Mouse (Mus musculus): ENCODE data around the gene Zfr.

DNA sequence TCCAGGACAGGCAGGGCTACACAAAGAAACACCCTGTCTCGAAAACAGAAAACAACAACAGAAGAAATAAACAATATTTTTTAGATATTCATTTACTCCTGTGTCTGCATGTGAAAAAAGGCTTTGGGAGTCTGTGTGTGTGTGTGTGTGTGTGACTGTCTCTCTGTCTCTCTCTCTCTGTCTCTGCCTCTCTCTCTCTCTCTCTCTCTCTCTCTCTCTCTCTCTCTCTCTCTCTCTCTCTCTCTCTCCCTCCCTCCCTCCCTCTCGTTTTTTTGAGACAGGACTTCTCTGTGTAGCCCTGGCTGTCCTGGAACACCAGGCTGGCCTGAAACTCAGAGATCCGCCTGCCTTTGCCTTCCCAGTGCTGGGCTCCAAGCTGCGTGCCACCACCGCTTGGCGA, 78.3 kb downstream of the Zfr start:
- TF ChIP-seq TAL1 (IDR thresholded peaks at IDR 0.05; ENCODE audit: low read length) (no peak), GATA1 (IDR thresholded peaks at IDR 0.05; ENCODE audit: low read length) (no peak)

Data from erythroblast, embryonic 14.5 days (primary cell).